Mouse (Mus musculus) megakaryocyte, embryonic 14.5 days (primary cell): ENCODE results near the gene Pepd. TPM values are rescaled to one million over a fixed set of nuclear protein-coding genes. Genes with fewer than 3 reads are reported as not detected.

ENCODE experiments used
- H3K27me3 ChIP-seq: replicated peaks from 2 replicates; pipeline ENCODE3; 2012; ENCODE audit warnings: inconsistent platforms
- H3K36me3 ChIP-seq: replicated peaks from 2 replicates; pipeline ENCODE3; 2012; ENCODE audit warnings: low read length, inconsistent platforms, mixed read lengths
- H3K4me1 ChIP-seq: 2 replicates; pipeline ENCODE4 v1.6.1; 2012; ENCODE audit warnings: inconsistent platforms
- H3K4me3 ChIP-seq: replicated peaks from 2 replicates; pipeline ENCODE3; 2012; ENCODE audit warnings: moderate library complexity, mild to moderate bottlenecking, inconsistent platforms
- H3K9me3 ChIP-seq: 2 replicates; pipeline ENCODE4 v1.6.1; 2012; ENCODE audit warnings: inconsistent platforms
- FLI1 ChIP-seq: IDR thresholded peaks from 2 replicates; pipeline ENCODE4 v1.6.1; 2012; ENCODE audit warnings: low read length, inconsistent platforms, mixed read lengths
- GATA1 ChIP-seq: IDR thresholded peaks from 3 replicates; pipeline ENCODE4 v1.6.1; 2012; ENCODE audit warnings: mixed read lengths, low read length, inconsistent platforms, borderline replicate concordance
- polyA plus RNA-seq: library from polyadenylated mRNA; stranded (reverse); fragments of >175 nt; gene quantifications from 2 replicates; pipeline ENCODE4 v1.2.3, GENCODE M21; 2012; ENCODE audit warnings: low replicate concordance; ENCODE audit not compliant: insufficient read depth

The Pepd gene
- polyA plus RNA-seq, 1 experiment, result 8.1 TPM

- Histone ChIP-seq H3K4me1 (peaks cover 17% of the 10 kb centered on the region), H3K27me3 (peaks cover 21% of the 10 kb centered on the region), H3K36me3 (no peaks in the 10 kb centered on the region), H3K4me3 (no peak overlapping the region), H3K9me3 (peaks cover 35% of the 10 kb centered on the region)
- TF ChIP-seq FLI1 (no peak), GATA1 (no peak)
These were observed 1.8 kb upstream of the Pepd start for GRCm38 (mm10) chr7:34910096-34911066.

- Histone ChIP-seq H3K27me3 (peaks cover 19% of the 10 kb centered on the region), H3K36me3 (no peaks in the 10 kb centered on the region), H3K4me1 (peaks cover 27% of the 10 kb centered on the region), H3K4me3 (peak overlapping the region; percentile 38), H3K9me3 (peaks cover 11% of the 10 kb centered on the region)
- TF ChIP-seq GATA1 (no peak), FLI1 (no peak)
These were observed 1.8 kb downstream of the Pepd start for GRCm38 (mm10) chr7:34913956-34914355.

- no peaks in the 10 kb centered on the region for H3K36me3 ChIP-seq
- no peak overlapping the region for H3K4me3 ChIP-seq
- peaks cover 7% of the 10 kb centered on the region for H3K27me3 ChIP-seq
- no peak for TF ChIP-seq GATA1
- no peak for TF ChIP-seq FLI1
- H3K9me3 ChIP-seq, result no peaks in the 10 kb centered on the region
- peaks cover 33% of the 10 kb centered on the region for H3K4me1 ChIP-seq
These were observed 3.4 kb downstream of the Pepd start for GRCm38 (mm10) chr7:34915555-34915954.

- Histone ChIP-seq H3K36me3 (peaks cover 10% of the 10 kb centered on the region), H3K4me3 (no peak overlapping the region), H3K4me1 (peaks cover 23% of the 10 kb centered on the region), H3K9me3 (no peaks in the 10 kb centered on the region), H3K27me3 (no peaks in the 10 kb centered on the region)
- no peak for TF ChIP-seq GATA1
- no peak for TF ChIP-seq FLI1
These were observed 5.4 kb downstream of the Pepd start for GRCm38 (mm10) chr7:34917558-34917957.

- TF ChIP-seq FLI1, result no peak
- H3K27me3 ChIP-seq, result no peaks in the 10 kb centered on the region
- peaks cover 10% of the 10 kb centered on the region for H3K36me3 ChIP-seq
- H3K4me3 ChIP-seq, result no peak overlapping the region
- H3K4me1 ChIP-seq, result peaks cover 19% of the 10 kb centered on the region
- H3K9me3 ChIP-seq, result no peaks in the 10 kb centered on the region
These were observed 5.8 kb downstream of the Pepd start for GRCm38 (mm10) chr7:34917998-34918397.

- Histone ChIP-seq H3K27me3 (no peaks in the 10 kb centered on the region), H3K4me3 (peak overlapping the region; percentile 4), H3K4me1 (peaks cover 15% of the 10 kb centered on the region), H3K9me3 (no peaks in the 10 kb centered on the region), H3K36me3 (peaks cover 14% of the 10 kb centered on the region)
- no peak for TF ChIP-seq GATA1
- TF ChIP-seq FLI1, result no peak
These were observed 6.2 kb downstream of the Pepd start for GRCm38 (mm10) chr7:34918416-34918815.

GRCm38 (mm10) chr7:34919054-34919453 lies 6.9 kb downstream of the Pepd start:
- Histone ChIP-seq H3K4me3 (no peak overlapping the region), H3K4me1 (peaks cover 15% of the 10 kb centered on the region), H3K9me3 (0 out of 2 replicates have a peak, but pooled peaks cover 2% of the 10 kb centered on the region), H3K27me3 (no peaks in the 10 kb centered on the region), H3K36me3 (peaks cover 20% of the 10 kb centered on the region)
- TF ChIP-seq GATA1 (no peak), FLI1 (no peak)

- H3K4me3 ChIP-seq, result no peak overlapping the region
- H3K27me3 ChIP-seq, result no peaks in the 10 kb centered on the region
- TF ChIP-seq FLI1 (no peak), GATA1 (no peak)
- H3K4me1 ChIP-seq, result peaks cover 15% of the 10 kb centered on the region
- 0 out of 2 replicates have a peak, but pooled peaks cover 5% of the 10 kb centered on the region for H3K9me3 ChIP-seq
- H3K36me3 ChIP-seq, result peaks cover 28% of the 10 kb centered on the region
These were observed 7.6 kb downstream of the Pepd start for GRCm38 (mm10) chr7:34919809-34920208.

- Histone ChIP-seq H3K4me3 (no peak overlapping the region), H3K36me3 (peaks cover 68% of the 10 kb centered on the region), H3K4me1 (peaks cover 15% of the 10 kb centered on the region), H3K9me3 (peaks cover 5% of the 10 kb centered on the region; the same call in 1 of the 2 replicates), H3K27me3 (no peaks in the 10 kb centered on the region)
- TF ChIP-seq FLI1 (no peak), GATA1 (no peak)
These were observed 13.0 kb downstream of the Pepd start for GRCm38 (mm10) chr7:34925208-34925607.

GRCm38 (mm10) chr7:34925956-34926355 lies 13.8 kb downstream of the Pepd start:
- no peak overlapping the region for H3K4me3 ChIP-seq
- H3K4me1 ChIP-seq, result peaks cover 21% of the 10 kb centered on the region
- H3K27me3 ChIP-seq, result no peaks in the 10 kb centered on the region
- no peak for TF ChIP-seq FLI1
- TF ChIP-seq GATA1, result no peak
- H3K36me3 ChIP-seq, result peaks cover 68% of the 10 kb centered on the region
- peaks cover 5% of the 10 kb centered on the region; the same call in 1 of the 2 replicates for H3K9me3 ChIP-seq
